Comparison of ENCODE assay signal across 11 mouse cellular contexts in the genomic region with DNA sequence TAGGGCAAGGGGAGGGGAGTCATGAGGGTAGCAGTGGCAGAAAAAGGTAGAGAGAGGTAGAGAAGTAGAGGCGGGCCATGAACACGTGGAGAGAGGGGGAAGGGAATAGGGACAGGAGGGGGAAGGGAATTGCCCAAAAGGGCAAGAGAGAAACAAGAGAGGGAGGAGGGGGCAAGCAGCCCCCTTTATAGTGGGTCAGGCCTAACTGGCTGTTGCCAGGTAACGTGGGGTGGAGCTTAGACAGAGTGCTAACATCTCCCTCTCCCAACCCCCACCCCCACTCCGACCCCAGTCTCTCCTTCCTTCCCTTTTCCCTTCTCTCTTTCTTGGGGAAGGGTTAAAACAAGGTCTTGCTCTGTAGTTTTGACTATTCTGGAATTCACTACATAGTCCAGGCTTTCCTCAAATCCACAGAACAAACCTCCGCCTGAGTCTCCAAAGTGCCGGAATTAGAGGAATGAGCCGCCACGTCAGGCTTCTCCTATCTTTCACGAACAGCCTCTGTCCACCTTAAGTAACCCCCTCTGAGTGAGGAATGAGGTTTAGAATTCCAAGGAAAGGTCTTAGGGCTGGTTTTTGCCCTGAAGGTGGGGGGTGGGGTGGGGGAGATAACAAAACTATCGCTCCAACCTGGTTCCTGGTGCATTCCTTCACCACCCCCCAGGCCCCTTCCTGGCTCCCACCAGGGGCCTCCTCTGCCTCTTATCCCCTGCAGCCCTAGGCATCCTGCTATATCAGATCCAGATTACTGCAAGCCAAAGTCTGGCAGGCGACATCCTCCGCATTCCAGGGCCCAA. TPM values are rescaled to one million over a fixed set of nuclear protein-coding genes. Genes with fewer than 3 reads are reported as not detected.
DNase-seq lines count a peak whose midpoint lies in the region; ATAC-seq lines count a peak whose summit lies in the region.
"Had no signal": no experiment of that assay in that cellular context is flagged by ENCODE, and none has a peak within 500 bp of the region (broad histone marks: within the 10 kb centered on the region; RNA-seq: fewer than 3 reads in every experiment).

No protein-coding gene starts in this region.

- H3K4me1 ChIP-seq in hindbrain, embryonic 11.5 days (replicated peaks; ENCODE audit: control insufficient read depth, insufficient read depth, low read length): peaks cover 5% of the 10 kb centered on the region; the same call in 1 of the 2 replicates
- peaks cover 30% of the 10 kb centered on the region for H3K4me1 ChIP-seq in hindbrain, embryonic 14.5 days (replicated peaks; ENCODE audit: control insufficient read depth, insufficient read depth, low read length)
- peaks cover 24% of the 10 kb centered on the region for H3K4me1 ChIP-seq in hindbrain, embryonic 15.5 days (replicated peaks)
- peaks cover 22% of the 10 kb centered on the region for H3K4me1 ChIP-seq in neural tube, embryonic 13.5 days (replicated peaks)

- H3K4me2 ChIP-seq in hindbrain, embryonic 11.5 days (replicated peaks; ENCODE audit: low read depth, low read length): peak overlapping the region; percentile 31
- no peak overlapping the region for H3K4me2 ChIP-seq in hindbrain, embryonic 14.5 days (replicated peaks)
- H3K4me2 ChIP-seq in hindbrain, embryonic 15.5 days: 0 out of 2 replicates have a peak overlapping the region, but pooled peaks have one; percentile 3
- 0 out of 2 replicates have a peak overlapping the region, but pooled peaks have one; percentile 15 for H3K4me2 ChIP-seq in neural tube, embryonic 13.5 days

- H3K27ac ChIP-seq in hindbrain, embryonic 11.5 days (ENCODE audit: low read depth, low read length): no peak overlapping the region
- no peak overlapping the region for H3K27ac ChIP-seq in hindbrain, embryonic 14.5 days
- H3K27ac ChIP-seq in hindbrain, embryonic 15.5 days (replicated peaks): no peak overlapping the region
- no peak overlapping the region for H3K27ac ChIP-seq in neural tube, embryonic 13.5 days (replicated peaks)
- H3K27ac ChIP-seq: limb, embryonic 12.5 days had no signal

- peak; percentile 52 for DNase-seq in hindbrain, embryonic 11.5 days (ENCODE audit: low spot score)
- DNase-seq in hindbrain, embryonic 14.5 days (ENCODE audit: low spot score): no peak
- DNase-seq in embryo, embryonic 10 days (ENCODE audit: low spot score): peak; percentile 63
- no peak for DNase-seq in frontal cortex, postnatal 10 days (ENCODE audit: low spot score in 2 of 2)
- DNase-seq in urinary bladder, postnatal 4 days (ENCODE audit: low spot score in 2 of 2): no peak
- no peak for DNase-seq in adrenal gland, postnatal 10 days
- DNase-seq: cerebellum, adult 8-10 months had no signal

- no peak overlapping the region for H3K4me3 ChIP-seq in hindbrain, embryonic 11.5 days (ENCODE audit: low read depth, low read length)
- no peak overlapping the region for H3K4me3 ChIP-seq in hindbrain, embryonic 14.5 days (replicated peaks; ENCODE audit: low read length)
- H3K4me3 ChIP-seq in hindbrain, embryonic 15.5 days: no peak overlapping the region
- H3K4me3 ChIP-seq in neural tube, embryonic 13.5 days: no peak overlapping the region
- H3K4me3 ChIP-seq: limb, embryonic 12.5 days had no signal

- no peaks in the 10 kb centered on the region for H3K27me3 ChIP-seq in hindbrain, embryonic 11.5 days (ENCODE audit: control insufficient read depth, insufficient read depth, low read length)
- peaks cover 6% of the 10 kb centered on the region; the same call in 1 of the 2 replicates for H3K27me3 ChIP-seq in hindbrain, embryonic 14.5 days (ENCODE audit: control insufficient read depth, insufficient read depth, low read length)
- H3K27me3 ChIP-seq in hindbrain, embryonic 15.5 days: 0 out of 2 replicates have a peak, but pooled peaks cover 4% of the 10 kb centered on the region
- H3K27me3 ChIP-seq in neural tube, embryonic 13.5 days: peaks cover 15% of the 10 kb centered on the region

- H3K9me3 ChIP-seq in hindbrain, embryonic 11.5 days (ENCODE audit: control insufficient read depth, low read length): no peaks in the 10 kb centered on the region
- H3K9me3 ChIP-seq in hindbrain, embryonic 14.5 days (ENCODE audit: control insufficient read depth, low read length): no peaks in the 10 kb centered on the region
- no peaks in the 10 kb centered on the region for H3K9me3 ChIP-seq in hindbrain, embryonic 15.5 days
- H3K9me3 ChIP-seq in neural tube, embryonic 13.5 days: no peaks in the 10 kb centered on the region
- H3K9me3 ChIP-seq: limb, embryonic 12.5 days had no signal

- peak; percentile 45; the same call in 1 of the 2 replicates for ATAC-seq in hindbrain, embryonic 11.5 days (ENCODE audit: low FRiP score)
- no peak for ATAC-seq in hindbrain, embryonic 14.5 days (ENCODE audit: low FRiP score)
- no peak for ATAC-seq in hindbrain, embryonic 15.5 days (ENCODE audit: low FRiP score, low read depth)
- no peak for ATAC-seq in neural tube, embryonic 13.5 days (ENCODE audit: low read depth)
- ATAC-seq: activated CD4-positive, CD25-positive, alpha-beta regulatory T cell, adult 4 months had no signal

- no peaks in the 10 kb centered on the region for H3K36me3 ChIP-seq in hindbrain, embryonic 11.5 days (ENCODE audit: control insufficient read depth, insufficient read depth, low read length)
- no peaks in the 10 kb centered on the region for H3K36me3 ChIP-seq in hindbrain, embryonic 14.5 days (replicated peaks; ENCODE audit: control insufficient read depth, insufficient read depth)
- H3K36me3 ChIP-seq in hindbrain, embryonic 15.5 days: no peaks in the 10 kb centered on the region
- H3K36me3 ChIP-seq in neural tube, embryonic 13.5 days: no peaks in the 10 kb centered on the region
- H3K36me3 ChIP-seq: limb, embryonic 12.5 days had no signal

- no peak overlapping the region for H3K9ac ChIP-seq in hindbrain, embryonic 11.5 days (ENCODE audit: low read depth, low read length)
- H3K9ac ChIP-seq in hindbrain, embryonic 14.5 days: no peak overlapping the region
- H3K9ac ChIP-seq in hindbrain, embryonic 15.5 days: no peak overlapping the region
- H3K9ac ChIP-seq in neural tube, embryonic 13.5 days: no peak overlapping the region
- H3K9ac ChIP-seq: limb, embryonic 12.5 days had no signal

- 2% methylated on average over 12 of the region's 12 CpGs for WGBS in hindbrain, embryonic 11.5 days
- 6% methylated on average over 12 of the region's 12 CpGs for WGBS in hindbrain, embryonic 14.5 days
- 8% methylated on average over 12 of the region's 12 CpGs for WGBS in hindbrain, embryonic 15.5 days
- WGBS in neural tube, embryonic 13.5 days: 6% methylated on average over 12 of the region's 12 CpGs

RNA-seq across cellular contexts. Expression of gene Car4, which starts 12.7 kb away (rescaled TPM):
- polyA plus RNA-seq in hindbrain, embryonic 11.5 days (2014; fragmentation: Nextera tagmentation; extraction: Ambion mirVana): 3.0 and 3.7 TPM in 2 replicates
- 4.6 and 5.0 TPM in 2 replicates for polyA plus RNA-seq in hindbrain, embryonic 14.5 days (2014; fragmentation: Nextera tagmentation; extraction: Ambion mirVana)
- 3.8 and 4.1 TPM in 2 replicates for polyA plus RNA-seq in hindbrain, embryonic 15.5 days (2015; fragmentation: Nextera tagmentation; extraction: Ambion mirVana)
- 6.3 and 6.4 TPM in 2 replicates for polyA plus RNA-seq in neural tube, embryonic 13.5 days (2015; fragmentation: Nextera tagmentation; extraction: Ambion mirVana)
- total RNA-seq in adrenal gland, postnatal 10 days (2021): 10 to 100 TPM; 41.2 to 53.6 TPM
- polyA plus RNA-seq: activated CD4-positive, CD25-positive, alpha-beta regulatory T cell, adult 4 months; limb, embryonic 12.5 days had no signal

RNA-seq across cellular contexts. Expression of gene Znhit3, which starts 28.7 kb away (rescaled TPM):
- polyA plus RNA-seq in hindbrain, embryonic 11.5 days (2014; fragmentation: Nextera tagmentation; extraction: Ambion mirVana): 68.5 and 71.5 TPM in 2 replicates
- polyA plus RNA-seq in hindbrain, embryonic 14.5 days (2014; fragmentation: Nextera tagmentation; extraction: Ambion mirVana): 65.3 and 70.3 TPM in 2 replicates
- polyA plus RNA-seq in hindbrain, embryonic 15.5 days (2015; fragmentation: Nextera tagmentation; extraction: Ambion mirVana): 67.6 and 67.9 TPM in 2 replicates
- polyA plus RNA-seq in neural tube, embryonic 13.5 days (2015; fragmentation: Nextera tagmentation; extraction: Ambion mirVana): 65.4 and 68.0 TPM in 2 replicates
- total RNA-seq in adrenal gland, postnatal 10 days (2021): 10 to 100 TPM; 10.8 TPM

Comparison
In these comparisons a context has a peak if more than half of its experiments do, and no peak if none do; other contexts are left out.
1. DNase-seq: peak in hindbrain, embryonic 11.5 days (single experiment) and embryo, embryonic 10 days (single experiment); none in hindbrain, embryonic 14.5 days (single experiment), frontal cortex, postnatal 10 days (0 of 2), urinary bladder, postnatal 4 days (0 of 2) and adrenal gland, postnatal 10 days (single experiment).